Mouse (Mus musculus): ENCODE data around the gene Cd68. TPM values are rescaled to one million over a fixed set of nuclear protein-coding genes. Genes with fewer than 3 reads are reported as not detected.
"Not testable (repeated sequence)": the region's sequence is repeated elsewhere in the genome, so short reads cannot be mapped to it uniquely, and the experiment has no call there.

Cd68 gene
- total RNA-seq (2014; fragmentation: Nextera tagmentation) (5.1 and 6.3 TPM in 2 replicates), total RNA-seq (2017) (3.4 and 6.5 TPM in 2 replicates)

DNA sequence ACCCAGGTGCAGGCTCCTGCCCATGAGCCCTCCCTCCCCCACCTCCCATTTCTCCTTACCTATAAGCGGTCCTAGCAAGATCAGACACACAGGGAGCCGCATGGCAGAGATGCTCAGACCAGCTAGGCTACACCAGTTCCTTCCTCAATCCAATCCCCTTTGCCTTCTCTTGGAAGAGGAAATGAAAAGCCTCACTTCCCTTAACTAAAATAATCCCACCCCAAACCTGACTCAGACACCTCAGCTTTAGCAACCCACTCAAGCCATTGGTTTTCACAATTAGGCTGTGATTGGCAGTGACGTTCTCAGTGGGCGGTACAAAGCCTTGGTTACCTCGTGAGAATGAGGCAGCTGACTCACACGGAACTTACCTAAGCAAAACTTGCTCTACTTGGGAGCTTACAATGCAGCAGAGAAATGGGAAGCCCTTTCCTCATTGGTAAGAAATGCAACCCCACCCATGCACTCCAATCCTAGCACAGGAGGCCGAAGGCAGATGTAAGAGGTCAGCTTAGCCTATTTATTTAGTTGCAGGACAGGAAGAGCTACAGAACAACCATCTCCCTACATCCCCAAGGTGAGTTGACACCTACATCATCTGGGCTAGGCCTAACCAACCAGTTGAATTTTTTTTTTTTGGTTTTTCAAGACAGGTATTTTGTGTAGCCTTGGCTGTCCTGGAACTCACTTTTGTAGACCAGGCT lies at the start of gene Cd68:
TSS of gene Cd68 (minus strand) at position 193 of the 704 bp plus-strand sequence.
- no peak; the same call in 1 of the 2 replicates for ATAC-seq (replicated peaks; ENCODE audit: low FRiP score, low TSS enrichment, poor library complexity, severe bottlenecking)

DNA sequence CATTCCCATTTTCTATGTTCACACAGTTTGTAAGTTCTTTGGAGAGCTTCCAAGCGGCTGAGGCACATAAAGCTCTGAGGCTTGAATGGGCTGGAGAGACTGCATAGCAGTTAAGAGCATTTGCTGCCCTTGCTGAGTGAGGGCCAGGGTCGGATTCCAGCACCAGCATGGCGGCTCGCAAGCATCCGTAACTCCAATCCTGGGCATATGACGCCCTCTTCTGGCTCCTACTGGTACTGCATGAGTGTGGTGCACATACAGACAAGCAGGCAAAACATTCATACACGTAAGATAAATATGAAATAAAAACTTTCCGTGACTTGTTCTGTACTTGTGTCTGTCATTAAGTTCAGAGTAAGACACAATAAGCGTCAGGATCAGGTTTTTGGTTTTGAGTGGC lies 49.5 kb upstream of the Cd68 start:
- ATAC-seq (replicated peaks; ENCODE audit: low FRiP score, low TSS enrichment, poor library complexity, severe bottlenecking) = no peak

DNA sequence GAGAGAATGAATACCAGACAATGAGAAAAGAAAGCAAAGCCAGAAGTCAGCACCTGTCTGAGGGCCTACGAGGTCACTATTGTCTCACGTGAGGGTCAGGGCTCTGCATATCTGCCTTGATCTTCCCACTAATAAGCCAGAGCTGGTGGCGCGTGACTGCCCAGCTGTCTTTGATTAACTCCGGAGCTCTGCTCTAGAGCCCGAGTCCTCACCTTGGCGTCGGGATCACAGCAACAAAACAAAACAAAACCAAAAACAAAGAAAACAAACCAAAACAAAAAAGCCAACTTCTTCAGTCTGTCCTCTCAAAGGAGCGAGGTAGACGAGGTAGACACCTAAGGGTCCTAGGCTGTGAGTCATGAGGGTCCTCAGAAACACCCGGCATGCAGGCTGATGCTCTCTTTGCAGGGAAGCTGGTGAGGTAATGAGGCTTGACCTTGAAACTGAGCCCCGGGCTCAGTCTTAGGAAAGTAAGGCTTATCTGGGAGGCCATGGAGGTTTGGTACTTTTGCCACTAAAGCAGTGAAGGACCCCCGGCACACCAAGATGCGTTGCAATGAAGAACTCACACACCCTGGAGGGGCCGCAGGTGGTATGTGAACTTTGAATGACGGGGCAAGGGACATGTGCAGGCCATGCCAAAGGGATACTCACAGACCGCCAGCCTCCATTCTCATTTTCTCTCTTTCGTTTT lies 48.8 kb upstream of the Cd68 start:
- ATAC-seq (replicated peaks; ENCODE audit: low FRiP score, low TSS enrichment, poor library complexity, severe bottlenecking) = no peak

DNA sequence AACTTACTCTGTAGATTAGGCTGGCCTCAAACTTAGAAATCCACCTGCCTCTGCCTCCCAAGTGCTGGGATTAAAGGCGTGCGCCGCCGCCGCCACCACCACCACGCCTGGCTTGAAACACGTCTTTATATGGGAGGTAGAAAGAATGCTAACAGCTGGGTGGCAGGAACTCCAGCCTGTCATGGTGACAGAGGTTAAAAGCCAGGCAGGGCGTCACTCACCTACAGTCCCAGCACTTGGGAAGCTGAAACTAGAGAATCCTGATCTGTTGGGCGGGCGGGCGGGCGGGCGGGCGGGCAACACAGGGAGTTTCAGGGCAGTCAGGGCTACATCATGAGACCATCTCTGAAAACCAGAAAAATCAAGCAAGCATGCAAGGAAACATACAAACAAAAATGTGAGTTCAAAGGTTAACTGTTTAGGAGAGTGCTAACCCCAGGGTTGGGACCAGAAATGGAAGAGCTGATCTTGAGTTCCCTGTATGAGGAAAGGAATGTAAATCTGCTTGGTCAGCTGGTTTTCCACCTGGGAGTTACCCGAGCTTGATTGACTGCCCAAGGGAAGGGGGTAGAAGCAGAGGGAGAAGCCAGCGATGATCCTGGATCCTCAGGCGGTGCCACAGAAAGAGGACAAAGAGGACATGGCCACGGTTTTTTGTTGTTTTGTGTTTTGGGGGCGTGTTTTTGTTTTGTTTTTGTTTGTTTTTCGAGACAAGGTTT lies 47.2 kb upstream of the Cd68 start:
- ATAC-seq (replicated peaks; ENCODE audit: low FRiP score, low TSS enrichment, poor library complexity, severe bottlenecking) = no peak

DNA sequence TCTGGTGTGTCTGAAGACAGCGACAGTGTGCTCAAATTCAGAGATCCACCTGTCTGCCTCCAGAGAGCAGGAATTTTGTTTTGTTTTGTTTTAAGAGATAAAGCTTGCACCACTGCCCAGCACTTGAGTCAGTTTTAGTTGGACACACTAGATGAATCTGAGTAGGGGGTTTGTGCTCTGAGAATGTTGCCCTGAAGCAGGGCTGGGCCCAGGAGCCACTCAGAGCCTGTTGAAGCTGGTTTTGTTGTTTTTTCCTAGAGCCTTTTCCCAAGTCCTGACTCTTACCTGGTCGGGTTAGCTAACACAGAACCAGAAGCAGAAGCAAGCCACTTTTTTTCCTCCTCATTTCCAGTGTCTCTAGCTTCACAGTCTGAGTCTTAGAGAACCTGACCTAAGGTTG lies 45.1 kb upstream of the Cd68 start:
- ATAC-seq (replicated peaks; ENCODE audit: low FRiP score, low TSS enrichment, poor library complexity, severe bottlenecking) = no peak

DNA sequence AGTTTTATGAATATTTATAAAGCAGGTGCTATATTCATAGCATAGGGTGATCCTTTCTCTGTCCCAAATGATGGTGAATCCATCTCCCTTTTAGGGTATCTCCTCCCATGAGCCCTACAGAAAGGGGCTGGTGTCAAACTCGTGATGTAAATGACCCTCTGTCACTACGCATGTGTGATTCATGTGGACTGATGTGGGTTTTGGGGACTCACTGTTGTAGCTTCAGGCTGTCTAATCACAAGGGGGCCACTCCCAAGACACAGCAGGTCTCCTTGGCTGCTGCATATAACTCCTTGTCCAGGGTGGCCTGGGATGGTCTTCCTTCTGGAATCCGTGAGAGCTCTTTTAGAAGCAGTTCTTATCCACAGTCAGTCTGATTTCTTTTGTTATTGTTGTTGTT lies 44.5 kb upstream of the Cd68 start:
- ATAC-seq (replicated peaks; ENCODE audit: low FRiP score, low TSS enrichment, poor library complexity, severe bottlenecking) = no peak

DNA sequence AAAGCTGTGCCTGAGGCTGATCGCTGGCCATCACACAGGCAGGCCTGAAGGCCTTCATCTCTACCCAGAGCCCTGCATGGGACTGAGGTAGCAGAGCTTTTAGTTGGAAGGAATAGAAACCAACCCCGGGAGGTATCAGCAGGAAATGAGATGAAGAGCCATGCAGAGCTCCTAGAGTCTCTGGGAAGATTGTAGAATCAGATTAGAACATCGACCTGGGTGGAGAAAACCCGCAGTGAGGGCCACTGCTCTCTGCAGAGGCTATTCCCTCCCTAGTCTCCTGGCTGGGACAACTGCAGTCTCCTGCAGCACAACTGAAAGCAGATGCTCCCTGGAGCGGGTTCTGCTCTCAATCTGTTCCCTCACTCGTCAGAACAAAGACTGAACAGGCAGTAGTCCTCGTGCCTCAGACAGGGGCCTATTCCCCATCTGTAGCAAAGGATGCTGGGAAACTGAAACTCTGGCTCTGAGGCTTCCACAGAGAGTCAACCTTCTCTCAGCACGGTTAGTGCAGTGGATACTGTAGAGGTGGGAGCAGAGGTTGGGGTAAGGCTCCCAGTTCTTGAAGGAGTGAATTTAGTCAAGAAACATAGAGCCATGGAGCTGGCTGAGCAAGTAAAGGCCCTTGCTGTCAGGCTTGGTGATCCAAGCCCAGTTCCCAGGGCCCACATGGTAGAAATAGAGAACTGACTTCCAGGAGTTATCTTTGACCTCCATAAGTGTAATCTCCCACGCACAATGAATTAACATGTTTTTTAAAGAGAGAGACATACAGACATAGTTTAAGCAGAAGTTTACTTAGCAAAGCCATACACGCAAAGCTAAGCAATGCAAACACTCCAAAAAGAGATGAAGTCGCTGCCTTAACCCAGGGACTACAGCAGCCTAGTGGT lies 43.8 kb upstream of the Cd68 start:
- ATAC-seq (replicated peaks; ENCODE audit: low FRiP score, low TSS enrichment, poor library complexity, severe bottlenecking) = peak; percentile 27; the same call in 1 of the 2 replicates

DNA sequence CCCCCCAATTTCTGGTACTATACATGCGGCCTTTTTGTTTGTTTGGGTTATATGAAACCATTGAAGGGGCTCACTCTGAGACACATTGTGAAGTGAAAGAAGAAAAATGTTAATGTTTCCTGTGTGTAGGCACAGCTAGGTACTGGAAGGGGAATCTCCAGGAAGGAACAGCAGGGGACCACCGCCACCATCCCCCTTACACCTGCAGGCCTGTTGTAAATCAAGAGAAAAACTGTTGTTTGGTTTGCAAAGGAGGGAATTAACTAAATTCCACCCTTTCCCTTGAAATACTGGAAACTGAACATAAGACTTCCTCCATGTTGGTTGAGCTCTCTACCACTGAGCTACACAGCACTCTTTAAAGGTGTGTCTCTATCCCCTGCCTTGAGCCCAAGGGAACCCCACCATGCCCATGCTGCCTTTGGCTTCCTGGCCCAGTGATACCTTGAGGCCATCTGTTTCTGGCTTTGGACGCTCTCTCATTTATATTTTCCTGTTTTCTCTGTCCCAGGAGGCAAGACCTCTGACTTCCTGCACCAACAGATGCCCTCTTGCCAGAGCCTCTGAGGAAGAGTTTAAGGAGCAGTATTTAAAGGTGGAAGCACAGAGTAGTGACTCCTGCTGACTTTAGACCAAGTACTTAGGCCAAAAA lies 42.8 kb upstream of the Cd68 start:
- ATAC-seq (replicated peaks; ENCODE audit: low FRiP score, low TSS enrichment, poor library complexity, severe bottlenecking) = no peak

DNA sequence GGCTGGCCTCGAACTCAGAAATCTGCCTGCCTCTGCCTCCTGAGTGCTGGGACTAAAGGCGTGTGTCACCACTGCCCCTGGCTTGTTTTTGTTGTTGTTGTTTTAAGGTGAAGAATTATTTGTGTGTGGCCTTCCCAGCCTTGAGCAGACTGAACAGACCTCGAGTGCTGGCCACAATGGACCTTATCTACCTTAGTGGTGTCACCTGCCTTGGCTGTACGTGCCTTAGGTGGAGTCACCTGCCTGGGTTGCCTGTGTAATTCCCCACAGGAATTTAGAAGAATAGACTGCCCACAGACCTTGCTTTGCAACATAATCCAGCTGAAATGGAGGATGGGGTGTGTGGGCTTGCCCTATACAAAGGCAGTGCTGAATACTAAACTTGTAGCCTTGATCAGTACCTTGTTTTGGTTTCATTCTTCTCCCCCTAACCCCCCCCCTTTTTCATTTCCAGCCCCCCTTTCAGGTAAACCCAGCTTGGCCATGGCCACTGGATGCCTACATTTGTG lies 42.0 kb upstream of the Cd68 start:
- no peak for ATAC-seq (replicated peaks; ENCODE audit: low FRiP score, low TSS enrichment, poor library complexity, severe bottlenecking)

DNA sequence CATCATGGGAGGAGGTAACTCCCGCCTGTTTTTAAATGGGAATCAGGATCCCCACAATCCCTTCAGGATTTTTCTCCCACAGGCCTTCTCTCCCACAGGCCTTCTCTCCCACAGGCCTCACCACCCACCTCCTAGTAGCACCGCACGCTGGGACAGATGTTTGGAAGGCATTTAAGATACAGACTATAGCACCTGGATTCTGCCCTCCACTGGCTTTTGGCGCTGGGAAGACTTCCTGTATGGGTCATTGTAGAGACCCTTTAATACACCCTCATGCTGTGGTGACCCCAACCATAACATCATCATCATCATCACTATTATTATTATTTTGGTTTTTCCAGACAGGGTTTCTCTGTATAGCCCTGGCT lies 41.5 kb upstream of the Cd68 start:
- no peak for ATAC-seq (replicated peaks; ENCODE audit: low FRiP score, low TSS enrichment, poor library complexity, severe bottlenecking)

DNA sequence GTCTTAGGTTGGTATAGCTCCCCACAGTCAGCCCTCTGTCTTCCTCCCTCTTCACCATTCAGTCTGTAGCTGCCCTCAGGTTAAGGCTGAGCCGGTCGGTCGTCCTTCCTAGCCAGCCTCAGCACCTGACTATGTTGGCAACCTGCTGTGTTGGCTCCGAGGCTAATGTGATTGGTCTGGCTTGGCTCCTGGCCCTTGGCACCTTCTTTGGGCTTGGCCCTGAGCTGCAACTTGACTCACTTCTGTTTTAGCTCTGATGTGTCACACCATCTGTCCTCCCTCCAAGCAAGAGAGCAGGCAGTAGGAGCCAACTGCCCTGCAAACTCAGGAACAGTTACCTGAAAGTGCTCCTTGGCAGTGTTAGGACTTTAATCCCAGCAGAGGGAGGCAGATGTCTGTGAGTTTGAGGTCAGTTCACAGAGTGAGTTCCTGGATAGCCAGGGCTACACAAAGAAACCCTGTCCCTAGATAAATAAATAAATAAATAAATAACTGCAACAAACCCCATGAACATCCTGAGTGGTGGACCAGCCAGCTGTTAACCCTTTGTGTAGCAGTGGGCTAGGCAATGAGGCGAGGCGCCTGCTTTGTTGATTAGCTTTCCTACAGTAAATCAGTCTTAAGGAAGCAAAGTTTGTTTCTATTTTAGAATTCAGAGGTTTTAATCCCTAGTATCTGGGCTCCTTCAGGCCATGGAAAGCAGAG lies 41.0 kb upstream of the Cd68 start:
- ATAC-seq (replicated peaks; ENCODE audit: low FRiP score, low TSS enrichment, poor library complexity, severe bottlenecking) = 0 out of 2 replicates have a peak, but pooled peaks have one; percentile 36

DNA sequence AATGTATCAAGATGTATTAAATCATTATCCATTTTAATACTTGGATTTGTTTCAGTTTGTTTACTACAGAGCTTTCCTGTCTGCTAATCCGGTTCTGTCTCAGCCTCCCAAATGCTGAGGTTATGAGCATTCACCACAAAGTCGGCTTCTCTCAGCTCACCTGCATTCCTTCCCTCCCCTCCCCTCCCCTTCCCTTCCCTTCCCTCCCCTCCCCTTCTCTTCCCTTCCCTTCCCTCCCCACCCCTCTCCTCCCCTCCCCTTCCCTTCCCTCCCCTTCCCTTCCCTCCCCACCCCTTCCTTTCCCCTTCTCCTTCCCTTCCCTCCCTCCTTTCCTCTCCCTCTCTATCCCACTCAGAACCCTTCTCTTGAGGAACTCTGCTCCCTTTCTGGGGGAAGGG lies 38.7 kb upstream of the Cd68 start:
- ATAC-seq (replicated peaks; ENCODE audit: low FRiP score, low TSS enrichment, poor library complexity, severe bottlenecking) = no peak

DNA sequence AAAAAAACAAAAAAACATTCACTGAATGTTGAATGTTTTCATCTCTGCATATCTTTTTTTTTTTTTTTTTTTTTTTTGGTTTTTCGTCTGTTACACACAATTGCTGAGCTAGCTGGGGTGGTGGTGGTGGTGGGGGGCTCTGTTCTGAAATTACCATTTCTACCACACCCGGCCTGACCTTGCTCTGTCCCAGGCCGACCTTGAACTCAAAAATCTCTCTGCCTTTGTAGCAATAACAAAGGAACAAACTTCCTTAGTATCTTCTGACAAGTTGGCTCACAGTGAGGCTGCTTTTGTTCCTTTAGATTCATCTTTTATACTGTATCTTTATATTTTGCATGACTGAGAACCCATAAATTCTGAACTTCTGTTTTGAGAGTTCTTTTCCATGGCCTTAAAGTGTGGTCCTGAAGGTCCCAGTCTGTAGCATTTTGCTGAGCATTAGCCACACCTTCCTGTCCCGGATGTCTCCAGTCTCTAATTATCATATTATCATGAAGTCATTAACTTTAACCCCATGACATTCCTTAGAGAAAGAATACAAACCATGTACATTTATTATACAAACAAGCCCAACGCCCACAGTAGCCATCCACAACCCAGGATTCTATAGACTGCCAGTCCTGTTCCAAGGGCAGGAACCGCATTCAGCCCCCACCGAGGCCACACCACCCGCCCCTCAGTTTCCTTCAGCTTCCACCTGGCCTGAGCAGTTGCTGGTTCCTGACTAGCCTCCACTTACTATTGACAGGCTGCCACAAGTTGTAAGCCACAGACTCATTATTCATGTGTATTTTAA lies 38.1 kb upstream of the Cd68 start:
- ATAC-seq (replicated peaks; ENCODE audit: low FRiP score, low TSS enrichment, poor library complexity, severe bottlenecking) = no peak

DNA sequence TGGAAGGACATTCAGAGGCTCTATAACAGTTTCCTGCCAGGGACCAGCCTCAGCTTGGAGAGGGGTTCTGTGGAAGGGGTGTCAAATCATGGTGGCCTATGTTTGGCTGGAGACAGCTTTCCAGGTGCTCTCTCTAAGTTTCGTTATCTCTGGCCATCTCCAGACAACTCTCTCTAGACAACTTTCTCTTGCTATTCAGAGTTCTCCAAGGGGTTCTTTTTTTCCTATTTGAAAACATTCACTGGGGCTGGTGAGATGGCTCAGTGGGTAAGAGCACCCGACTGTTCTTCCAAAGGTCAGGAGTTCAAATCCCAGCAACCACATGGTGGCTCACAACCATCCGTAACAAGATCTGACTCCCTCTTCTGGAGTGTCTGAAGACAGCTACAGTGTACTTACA lies 37.4 kb upstream of the Cd68 start:
- not testable (repeated sequence) for ATAC-seq (replicated peaks; ENCODE audit: low FRiP score, low TSS enrichment, poor library complexity, severe bottlenecking)

DNA sequence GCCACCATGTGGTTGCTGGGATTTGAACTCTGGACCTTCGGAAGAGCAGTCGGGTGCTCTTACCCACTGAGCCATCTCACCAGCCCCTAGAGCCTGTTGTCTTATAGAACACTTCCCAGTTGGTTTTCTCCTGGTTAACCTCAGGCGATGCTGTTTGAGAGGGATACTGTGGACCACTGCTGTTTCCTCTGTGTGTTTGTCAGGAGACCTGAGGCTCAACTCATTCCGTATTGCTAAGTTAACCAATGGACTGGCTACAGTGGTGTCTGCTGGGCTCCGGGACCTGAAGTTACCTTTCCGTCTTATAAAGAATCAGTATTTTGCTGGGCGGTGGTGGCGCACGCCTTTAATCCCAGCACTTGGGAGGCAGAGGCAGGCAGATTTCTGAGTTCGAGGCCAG lies 36.9 kb upstream of the Cd68 start:
- ATAC-seq (replicated peaks; ENCODE audit: low FRiP score, low TSS enrichment, poor library complexity, severe bottlenecking) = not testable (repeated sequence)

DNA sequence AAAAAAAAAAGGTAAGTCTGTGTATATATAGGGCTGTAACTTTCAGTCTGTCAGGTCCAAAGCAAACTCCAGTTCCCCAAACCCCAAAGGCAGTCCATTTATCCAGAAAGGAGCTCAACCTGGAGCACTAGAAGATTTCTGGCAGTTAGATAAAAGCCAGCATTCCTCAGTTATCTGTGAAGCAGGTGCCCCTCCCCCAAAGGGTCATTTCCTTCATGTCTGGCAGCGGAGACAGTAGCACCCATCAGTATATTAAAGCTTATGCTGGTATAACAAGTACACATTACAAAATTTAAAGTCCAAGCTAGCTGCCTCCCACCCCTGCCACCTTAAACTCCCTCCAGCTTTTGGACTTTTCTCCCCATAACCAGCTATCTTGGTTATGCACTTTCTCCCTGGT lies 33.6 kb upstream of the Cd68 start:
- ATAC-seq (replicated peaks; ENCODE audit: low FRiP score, low TSS enrichment, poor library complexity, severe bottlenecking) = no peak

DNA sequence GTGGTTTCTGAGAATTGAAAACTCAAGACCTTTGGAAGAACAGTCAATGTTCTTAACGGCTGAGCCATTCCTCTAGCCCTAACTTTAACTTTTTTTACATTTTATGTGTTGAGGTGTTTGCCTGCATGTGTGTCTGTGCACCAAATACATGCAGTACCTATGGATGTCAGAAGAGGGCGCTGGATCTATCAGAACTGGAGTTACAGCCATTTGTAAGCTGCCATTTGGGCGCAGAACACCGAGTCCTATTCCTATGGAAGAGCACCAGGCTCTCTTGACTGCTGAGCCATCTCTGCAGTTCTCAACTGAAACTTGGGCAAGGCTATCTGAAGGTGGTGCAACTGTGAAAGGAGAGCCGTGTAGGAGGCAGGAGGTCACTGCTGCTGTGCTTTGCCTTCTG lies 32.6 kb upstream of the Cd68 start:
- ATAC-seq (replicated peaks; ENCODE audit: low FRiP score, low TSS enrichment, poor library complexity, severe bottlenecking) = no peak

DNA sequence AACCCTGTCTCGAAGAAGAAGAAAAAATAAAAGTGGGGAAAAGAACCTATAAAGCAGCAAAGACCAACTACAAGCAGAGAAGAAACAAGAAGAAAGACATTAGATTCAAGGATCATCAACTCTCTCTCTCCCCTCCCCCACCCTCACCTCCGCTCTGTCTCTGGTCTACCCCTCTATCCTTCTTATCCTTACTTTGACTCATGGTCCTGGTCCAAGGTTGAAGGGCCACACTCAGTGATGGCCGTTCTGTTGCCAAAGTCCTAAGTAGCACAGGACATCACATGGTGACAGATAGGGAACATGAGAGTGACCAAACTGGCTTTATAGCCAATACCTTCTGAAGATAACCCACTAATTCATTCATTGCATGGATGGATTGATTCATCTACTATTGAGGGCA lies 31.4 kb upstream of the Cd68 start:
- ATAC-seq (replicated peaks; ENCODE audit: low FRiP score, low TSS enrichment, poor library complexity, severe bottlenecking) = no peak
